Mouse (Mus musculus): Measurements from ENCODE around the gene Pkm. TPM values are rescaled to one million over a fixed set of nuclear protein-coding genes. Genes with fewer than 3 reads are reported as not detected.

The Pkm gene
- polyA plus RNA-seq, 1 experiment from 2014 or later, result 302 TPM

DNA sequence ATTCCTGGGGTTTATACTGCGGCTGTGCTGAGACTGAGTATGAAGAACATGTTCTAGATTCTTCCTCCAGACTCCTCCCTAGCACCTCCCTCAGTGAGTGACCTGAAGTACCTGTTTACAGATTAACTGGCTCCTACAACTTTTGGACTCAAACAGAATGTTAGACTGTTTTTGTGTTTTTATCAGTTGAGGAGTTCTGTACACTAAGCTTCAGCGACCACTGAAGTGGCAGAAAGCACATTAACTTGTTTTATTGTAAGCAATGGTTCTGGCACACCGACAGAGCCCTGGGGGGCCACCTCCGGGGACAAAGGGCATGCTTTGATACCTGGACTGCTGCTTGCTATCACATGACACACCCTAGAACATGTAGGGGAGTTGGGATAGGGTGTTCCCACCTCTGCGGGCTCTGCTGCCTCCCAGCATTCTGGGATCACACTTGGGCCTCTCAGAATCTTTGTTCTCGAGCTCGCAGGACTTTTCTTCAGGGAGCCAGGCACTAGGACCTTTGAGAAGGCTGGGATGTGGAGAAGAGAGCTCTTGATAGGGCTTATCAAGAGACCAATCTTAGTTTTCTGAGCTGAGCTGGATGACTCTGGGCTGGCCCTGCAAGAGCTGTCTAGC is 60.2 kb downstream of the Pkm start:
- Histone ChIP-seq H3K27ac (ENCODE audit: low read depth, low read length) (no peak overlapping the region), H3K4me2 (replicated peaks; ENCODE audit: low read depth) (no peak overlapping the region), H3K27me3 (replicated peaks; ENCODE audit: control insufficient read depth, insufficient read depth, low read length) (no peaks in the 10 kb centered on the region), H3K36me3 (ENCODE audit: control insufficient read depth, insufficient read depth) (no peaks in the 10 kb centered on the region), H3K4me3 (ENCODE audit: low read depth, low read length) (no peak overlapping the region), H3K9me3 (ENCODE audit: control insufficient read depth) (no peaks in the 10 kb centered on the region), H3K4me1 (replicated peaks; ENCODE audit: control insufficient read depth, insufficient read depth, low read length) (0 out of 2 replicates have a peak, but pooled peaks cover 8% of the 10 kb centered on the region), H3K9ac (ENCODE audit: low read depth, low read length) (no peak overlapping the region)
- no peak for TF ChIP-seq CTCF (IDR thresholded peaks at IDR 0.05; ENCODE audit: low read depth)
- peak; percentile 82 for ATAC-seq
- WGBS, result 31% methylated on average over 7 of the region's 7 CpGs

DNA sequence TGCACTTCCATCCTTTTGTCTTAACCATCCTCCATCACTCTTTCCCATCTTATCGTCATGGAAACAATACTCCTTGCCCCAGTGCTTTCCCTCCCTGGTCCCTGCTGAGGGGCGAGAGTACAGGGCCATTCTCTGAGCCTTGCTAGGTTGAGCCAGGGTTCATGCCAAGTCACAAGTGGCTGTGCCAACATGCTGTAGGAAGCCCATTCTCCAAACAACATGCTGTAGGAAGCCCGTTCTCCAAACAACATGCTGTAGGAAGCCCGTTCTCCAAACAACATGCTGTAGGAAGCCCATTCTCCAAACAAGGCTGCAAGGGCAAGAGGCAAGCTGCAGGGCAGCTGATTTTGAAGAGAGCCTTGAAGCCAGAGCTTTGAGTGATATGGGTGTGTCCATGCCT is 62.1 kb downstream of the Pkm start:
- no peaks in the 10 kb centered on the region for H3K36me3 ChIP-seq (ENCODE audit: control insufficient read depth, insufficient read depth)
- H3K9me3 ChIP-seq (ENCODE audit: control insufficient read depth), result no peaks in the 10 kb centered on the region
- H3K27ac ChIP-seq (ENCODE audit: low read depth, low read length), result no peak overlapping the region
- no peaks in the 10 kb centered on the region for H3K27me3 ChIP-seq (replicated peaks; ENCODE audit: control insufficient read depth, insufficient read depth, low read length)
- H3K4me2 ChIP-seq (replicated peaks; ENCODE audit: low read depth), result no peak overlapping the region
- ATAC-seq, result no peak
- TF ChIP-seq CTCF (IDR thresholded peaks at IDR 0.05; ENCODE audit: low read depth), result no peak
- H3K4me3 ChIP-seq (ENCODE audit: low read depth, low read length), result no peak overlapping the region
- peaks cover 8% of the 10 kb centered on the region; the same call in 1 of the 2 replicates for H3K4me1 ChIP-seq (replicated peaks; ENCODE audit: control insufficient read depth, insufficient read depth, low read length)
- H3K9ac ChIP-seq (ENCODE audit: low read depth, low read length), result no peak overlapping the region
- 95% methylated on average over 4 of the region's 4 CpGs for WGBS

DNA sequence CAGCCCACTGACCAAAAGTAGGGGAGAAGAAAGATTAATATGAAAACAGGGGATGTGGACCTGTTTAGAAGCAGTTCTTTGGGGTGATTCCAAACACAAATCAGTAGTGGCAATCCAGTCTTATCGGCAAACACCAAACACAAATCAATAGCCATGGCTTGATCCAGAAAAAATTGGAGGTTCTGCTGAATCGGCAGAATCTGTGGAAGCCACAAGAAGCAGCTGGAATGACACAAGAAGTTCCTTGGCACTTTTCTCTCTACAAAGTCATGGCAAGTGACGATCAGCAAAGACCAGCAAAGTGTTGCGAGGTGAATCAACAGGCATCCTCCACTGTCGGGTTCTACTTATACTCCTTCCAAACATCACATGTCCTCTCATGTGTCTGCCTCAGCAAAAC is 65.0 kb downstream of the Pkm start:
- TF ChIP-seq CTCF (IDR thresholded peaks at IDR 0.05; ENCODE audit: low read depth), result no peak

DNA sequence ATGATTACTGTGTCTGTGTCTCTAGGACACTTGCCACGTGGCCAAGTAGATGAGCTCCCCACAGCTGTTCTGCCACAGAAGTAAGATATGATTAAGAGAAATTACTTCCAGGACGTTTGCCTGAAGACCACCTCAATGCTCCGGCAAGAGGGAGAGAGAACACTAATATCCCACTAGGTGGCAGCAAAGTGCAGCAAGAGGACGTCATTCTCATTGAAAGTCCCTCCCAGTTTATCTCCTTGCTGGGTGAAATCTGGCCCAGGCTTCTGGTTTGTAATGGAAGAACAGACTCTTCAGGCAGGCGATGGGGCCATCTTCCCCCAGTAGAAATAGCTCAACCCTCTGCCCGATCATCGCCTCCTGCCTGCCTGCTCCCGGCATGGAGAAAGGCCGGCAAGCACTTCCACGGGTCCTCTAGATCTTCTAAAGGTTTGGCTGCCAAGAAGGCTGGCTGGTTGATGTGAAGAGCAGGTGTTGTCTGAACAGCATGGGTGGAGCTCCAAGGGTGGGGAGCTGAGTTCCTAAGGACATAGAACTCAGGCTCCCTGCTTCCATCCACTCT is 67.0 kb downstream of the Pkm start:
- H3K4me3 ChIP-seq (ENCODE audit: low read depth, low read length), result no peak overlapping the region
- ATAC-seq, result peak; percentile 43; the same call in 1 of the 2 replicates
- H3K27me3 ChIP-seq (replicated peaks; ENCODE audit: control insufficient read depth, insufficient read depth, low read length), result no peaks in the 10 kb centered on the region
- WGBS, result 17% methylated on average over 10 of the region's 10 CpGs
- no peaks in the 10 kb centered on the region; the same call in 1 of the 2 replicates for H3K4me1 ChIP-seq (replicated peaks; ENCODE audit: control insufficient read depth, insufficient read depth, low read length)
- no peak overlapping the region for H3K9ac ChIP-seq (ENCODE audit: low read depth, low read length)
- H3K9me3 ChIP-seq (ENCODE audit: control insufficient read depth), result no peaks in the 10 kb centered on the region
- peak; percentile 95 for TF ChIP-seq CTCF (IDR thresholded peaks at IDR 0.05; ENCODE audit: low read depth)
- no peaks in the 10 kb centered on the region for H3K36me3 ChIP-seq (ENCODE audit: control insufficient read depth, insufficient read depth)
- no peak overlapping the region for H3K27ac ChIP-seq (ENCODE audit: low read depth, low read length)
- H3K4me2 ChIP-seq (replicated peaks; ENCODE audit: low read depth), result peak overlapping the region; percentile 47; the same call in 1 of the 2 replicates

More for the DNA sequence above, 65.0 kb downstream of the Pkm start:
- 82% methylated on average over 5 of the region's 5 CpGs for WGBS
- Histone ChIP-seq H3K4me3 (ENCODE audit: low read depth, low read length) (no peak overlapping the region), H3K36me3 (ENCODE audit: control insufficient read depth, insufficient read depth) (no peaks in the 10 kb centered on the region), H3K9me3 (ENCODE audit: control insufficient read depth) (no peaks in the 10 kb centered on the region), H3K4me1 (replicated peaks; ENCODE audit: control insufficient read depth, insufficient read depth, low read length) (peaks cover 8% of the 10 kb centered on the region; the same call in 1 of the 2 replicates), H3K9ac (ENCODE audit: low read depth, low read length) (no peak overlapping the region), H3K27me3 (replicated peaks; ENCODE audit: control insufficient read depth, insufficient read depth, low read length) (no peaks in the 10 kb centered on the region), H3K27ac (ENCODE audit: low read depth, low read length) (no peak overlapping the region), H3K4me2 (replicated peaks; ENCODE audit: low read depth) (no peak overlapping the region)
- no peak for ATAC-seq

DNA sequence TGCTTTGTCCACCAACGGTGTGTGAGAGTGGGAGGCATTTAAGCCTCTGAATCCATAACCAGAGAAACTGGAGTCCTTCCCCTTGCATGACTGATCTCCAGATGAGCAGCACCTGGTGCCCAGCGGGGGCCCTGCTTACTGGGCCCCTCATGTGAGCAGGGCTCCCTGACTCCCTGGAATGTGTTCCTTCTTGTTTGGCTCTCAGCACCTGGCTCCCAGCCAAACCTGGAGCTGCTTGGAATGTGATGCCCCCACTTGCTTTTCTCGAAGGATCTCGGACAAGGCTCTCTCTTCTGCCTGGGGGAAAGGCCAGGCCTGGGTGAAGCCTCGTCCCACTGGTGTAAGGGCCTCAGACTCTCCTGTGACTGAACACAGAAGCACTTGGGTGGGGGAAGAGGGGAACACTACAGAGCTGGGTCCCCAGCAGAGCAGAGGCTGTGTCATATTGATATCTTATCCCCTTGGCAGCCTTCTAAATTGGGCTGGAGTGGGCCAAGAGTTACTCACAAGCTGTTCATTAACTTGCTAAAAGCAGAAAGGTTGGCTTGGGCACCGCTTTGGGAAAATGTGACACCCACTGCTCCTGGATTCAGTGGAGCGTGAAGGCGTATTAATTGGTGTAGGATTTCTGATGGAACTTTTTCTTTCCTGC is 67.7 kb downstream of the Pkm start:
- H3K9ac ChIP-seq (ENCODE audit: low read depth, low read length), result no peak overlapping the region

DNA sequence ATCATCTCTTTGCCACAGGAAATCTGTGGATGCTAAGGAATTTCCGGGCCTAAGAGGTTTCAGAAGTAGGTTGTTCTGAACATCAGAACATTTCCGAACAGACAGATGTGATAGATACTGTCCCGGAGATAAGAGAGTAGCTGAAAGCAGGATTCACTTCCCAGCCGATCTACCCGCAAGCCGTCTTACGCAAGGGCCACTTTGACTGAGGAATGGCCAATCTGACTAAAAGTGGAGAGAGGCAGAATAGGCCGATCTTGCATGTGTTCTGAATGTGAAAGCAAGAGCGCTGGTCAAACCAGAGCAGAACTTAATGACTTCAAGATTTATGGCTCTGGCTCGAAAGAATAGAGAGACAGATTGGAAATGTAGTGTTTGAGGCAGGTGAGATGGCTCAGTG is 69.3 kb downstream of the Pkm start:
- no peak for TF ChIP-seq CTCF (IDR thresholded peaks at IDR 0.05; ENCODE audit: low read depth)
- Histone ChIP-seq H3K4me3 (ENCODE audit: low read depth, low read length) (no peak overlapping the region), H3K27ac (ENCODE audit: low read depth, low read length) (no peak overlapping the region), H3K9me3 (ENCODE audit: control insufficient read depth) (no peaks in the 10 kb centered on the region), H3K27me3 (replicated peaks; ENCODE audit: control insufficient read depth, insufficient read depth, low read length) (no peaks in the 10 kb centered on the region), H3K4me1 (replicated peaks; ENCODE audit: control insufficient read depth, insufficient read depth, low read length) (no peaks in the 10 kb centered on the region; the same call in 1 of the 2 replicates), H3K4me2 (replicated peaks; ENCODE audit: low read depth) (no peak overlapping the region), H3K36me3 (ENCODE audit: control insufficient read depth, insufficient read depth) (no peaks in the 10 kb centered on the region), H3K9ac (ENCODE audit: low read depth, low read length) (no peak overlapping the region)
- 58% methylated on average over 10 of the region's 10 CpGs for WGBS
- ATAC-seq, result no peak

More for the DNA sequence above, 67.7 kb downstream of the Pkm start:
- TF ChIP-seq CTCF (IDR thresholded peaks at IDR 0.05; ENCODE audit: low read depth), result no peak
- Histone ChIP-seq H3K36me3 (ENCODE audit: control insufficient read depth, insufficient read depth) (no peaks in the 10 kb centered on the region), H3K27ac (ENCODE audit: low read depth, low read length) (no peak overlapping the region), H3K4me2 (replicated peaks; ENCODE audit: low read depth) (no peak overlapping the region), H3K9me3 (ENCODE audit: control insufficient read depth) (no peaks in the 10 kb centered on the region), H3K27me3 (replicated peaks; ENCODE audit: control insufficient read depth, insufficient read depth, low read length) (no peaks in the 10 kb centered on the region), H3K4me1 (replicated peaks; ENCODE audit: control insufficient read depth, insufficient read depth, low read length) (no peaks in the 10 kb centered on the region; the same call in 1 of the 2 replicates), H3K4me3 (ENCODE audit: low read depth, low read length) (no peak overlapping the region)
- 62% methylated on average over 8 of the region's 8 CpGs for WGBS
- no peak for ATAC-seq

Data from intestine, postnatal 0 days (tissue).